Mouse (Mus musculus) stomach, embryonic 16.5 days (tissue): ENCODE measurements around the gene Esyt1. TPM values are rescaled to one million over a fixed set of nuclear protein-coding genes. Genes with fewer than 3 reads are reported as not detected.

Source experiments
- ATAC-seq: fragments of 200-750 bp; cut with Nextera tagmentation; 2 replicates; pipeline ENCODE4 v1.8.0; 2017; ENCODE audit warnings: moderate number of reproducible peaks, moderate TSS enrichment; ENCODE audit not compliant: insufficient read depth, low FRiP score
- H3K27ac ChIP-seq: fragments of 300-500 bp; sonication (generic); 2 replicates; pipeline ENCODE4 v1.5.1; 2014; ENCODE audit warnings: low read length
- H3K27me3 ChIP-seq: fragments of 300-500 bp; sonication (generic); 2 replicates; pipeline ENCODE4 v1.6.1; 2014; ENCODE audit warnings: low read length, control low read depth, mixed read lengths; ENCODE audit not compliant: control insufficient read depth, insufficient read depth
- H3K36me3 ChIP-seq: fragments of 300-500 bp; sonication (generic); 2 replicates; pipeline ENCODE4 v1.6.1; 2014; ENCODE audit warnings: low read length; ENCODE audit not compliant: control insufficient read depth, insufficient read depth
- H3K4me1 ChIP-seq: fragments of 300-500 bp; sonication (generic); 2 replicates; pipeline ENCODE4 v1.6.1; 2014; ENCODE audit warnings: low read length, control low read depth, mixed read lengths; ENCODE audit not compliant: control insufficient read depth, insufficient read depth
- H3K4me2 ChIP-seq: fragments of 300-500 bp; sonication (generic); 2 replicates; pipeline ENCODE4 v1.6.1; 2014; ENCODE audit warnings: low read depth, low read length, mixed read lengths
- H3K4me3 ChIP-seq: fragments of 300-500 bp; sonication (generic); replicated peaks from 2 replicates; pipeline ENCODE4 v1.5.1; 2014; ENCODE audit warnings: mild to moderate bottlenecking, low read length
- H3K9ac ChIP-seq: fragments of 300-500 bp; sonication (generic); 2 replicates; pipeline ENCODE4 v1.6.1; 2014; ENCODE audit warnings: low read length
- H3K9me3 ChIP-seq: fragments of 300-500 bp; sonication (generic); replicated peaks from 2 replicates; pipeline ENCODE4 v1.6.1; 2016; ENCODE audit warnings: low read length, control low read depth; ENCODE audit not compliant: control insufficient read depth
- WGBS: fragments of 180-500 bp; shearing (Covaris S2); extraction: QIAGEN DNeasy Blood & Tissue Kit; methylation state at CpG from one replicate; pipeline ENCODE4 v1.1.7; 2014; 5-methylcytosine and 5-hydroxymethylcytosine counted together
- polyA plus RNA-seq: library from polyadenylated mRNA; unstranded; fragments of >200 nt; fragmentation: Nextera tagmentation; extraction: Ambion mirVana; gene quantifications from 2 replicates; pipeline ENCODE4 v1.2.1, GENCODE M21; 2015

Esyt1 gene
- polyA plus RNA-seq, 1 experiment from 2014 or later, result 32.9 TPM

DNA sequence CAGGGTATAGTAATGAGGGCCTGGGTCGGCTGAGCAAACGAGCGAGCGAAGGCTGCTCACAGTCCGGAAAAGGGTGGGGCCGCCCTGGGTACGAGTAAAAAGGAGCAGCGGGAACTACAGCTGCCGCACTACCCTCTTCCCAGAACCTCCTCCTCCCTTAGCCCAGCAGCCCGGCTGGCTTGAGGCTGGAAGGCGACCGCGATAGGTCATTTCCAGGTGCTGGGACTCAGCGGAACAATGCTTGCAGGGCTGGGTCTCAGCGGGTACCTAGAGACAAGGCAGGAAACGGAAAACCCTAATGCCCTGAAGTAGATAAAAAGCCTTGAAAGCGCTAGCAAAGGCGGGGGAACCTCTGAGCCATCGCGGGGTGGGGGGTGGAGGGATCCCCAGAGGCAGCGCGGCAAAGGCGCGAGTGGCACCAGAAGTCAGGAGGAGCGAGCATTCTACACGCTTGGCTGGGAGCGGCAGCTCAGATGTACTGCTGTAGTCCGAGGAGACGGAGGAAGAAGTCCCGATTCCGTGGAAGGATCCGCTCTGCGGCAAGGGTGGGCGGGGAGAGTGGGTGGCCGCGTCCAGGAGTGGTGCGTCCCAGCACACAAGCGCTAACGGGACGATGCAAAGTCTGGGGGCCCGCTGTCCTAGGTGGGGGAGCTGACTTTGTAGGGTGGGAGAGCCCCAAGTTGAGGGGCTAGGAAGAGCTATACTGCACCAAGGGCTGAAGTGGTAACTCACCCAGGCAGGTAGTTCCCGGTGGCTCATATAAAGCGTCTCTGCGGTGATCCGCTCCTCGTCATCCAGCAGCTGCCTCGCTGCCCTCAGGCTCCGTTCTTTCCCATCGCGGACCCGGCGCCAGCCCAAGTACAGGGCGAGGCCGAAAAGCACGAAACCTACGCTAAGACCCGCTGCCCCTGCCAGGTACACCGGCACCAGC is 674 bp downstream of the Esyt1 start:
- Histone ChIP-seq H3K27ac (peak overlapping the region; percentile 91), H3K9me3 (no peaks in the 10 kb centered on the region), H3K4me1 (peaks cover 15% of the 10 kb centered on the region), H3K4me2 (peak overlapping the region; percentile 95), H3K4me3 (peak overlapping the region; percentile 84), H3K9ac (peak overlapping the region; percentile 93), H3K36me3 (peaks cover 5% of the 10 kb centered on the region; the same call in 1 of the 2 replicates), H3K27me3 (no peaks in the 10 kb centered on the region)
- under 1% methylated on average over 58 of the region's 58 CpGs for WGBS
- peak; percentile 24; the same call in 1 of the 2 replicates for ATAC-seq

DNA sequence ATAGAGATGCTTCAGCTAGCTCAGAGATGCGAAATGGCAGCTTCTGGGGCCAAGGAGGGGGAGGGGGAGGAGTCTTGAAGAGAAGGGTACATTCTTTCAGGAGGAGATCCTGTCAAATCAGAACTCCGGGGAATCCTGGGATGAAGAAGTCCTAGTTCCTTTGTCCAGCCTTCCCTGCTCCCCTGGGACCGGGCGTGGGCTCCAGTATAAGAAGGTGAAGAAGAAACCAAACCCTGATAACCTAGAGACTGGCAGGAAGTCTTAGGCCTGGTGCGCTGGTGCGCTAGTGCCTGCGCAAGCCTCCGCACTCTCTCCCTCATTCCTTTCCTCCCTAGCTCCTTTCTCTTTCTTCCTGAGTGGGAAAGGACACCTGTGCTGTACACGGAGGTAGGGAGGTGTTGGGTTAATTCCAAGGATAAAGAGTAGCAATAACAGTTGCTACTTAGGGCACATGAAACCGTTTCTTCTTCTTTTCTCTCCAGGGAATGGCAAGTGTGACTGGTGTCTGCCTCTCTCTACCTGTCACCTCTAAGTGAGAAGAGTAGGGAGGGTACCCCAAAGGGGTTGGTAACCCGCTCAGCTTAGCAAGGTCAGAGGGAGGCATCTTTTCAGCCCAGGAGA is 1.4 kb downstream of the Esyt1 start:
- Histone ChIP-seq H3K4me2 (peak overlapping the region; percentile 95), H3K4me1 (peaks cover 15% of the 10 kb centered on the region), H3K4me3 (peak overlapping the region; percentile 84), H3K9ac (peak overlapping the region; percentile 93), H3K9me3 (no peaks in the 10 kb centered on the region), H3K27ac (peak overlapping the region; percentile 91), H3K36me3 (peaks cover 5% of the 10 kb centered on the region; the same call in 1 of the 2 replicates), H3K27me3 (no peaks in the 10 kb centered on the region)
- WGBS, result 22% methylated on average over 11 of the region's 11 CpGs
- ATAC-seq, result no peak

DNA sequence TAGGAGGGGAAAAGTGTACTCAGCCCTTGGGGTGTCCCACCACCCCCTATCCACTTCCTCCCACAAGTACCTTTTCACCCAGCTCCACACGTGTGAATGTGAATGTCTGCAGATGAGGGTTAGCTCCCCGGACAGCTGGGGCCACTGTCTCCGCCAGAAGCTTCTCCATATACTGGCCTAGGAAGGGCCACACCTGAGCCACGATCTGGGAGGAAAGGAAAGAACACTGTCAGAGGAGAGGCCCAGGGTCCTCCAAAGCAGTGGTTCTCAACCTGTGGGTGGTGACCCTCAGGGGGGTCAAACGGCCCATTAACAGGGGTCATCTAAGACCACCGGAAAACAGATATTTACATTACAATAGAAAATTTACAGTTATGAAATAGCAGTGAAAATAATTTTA is 3.3 kb downstream of the Esyt1 start:
- H3K9me3 ChIP-seq, result no peaks in the 10 kb centered on the region
- 75% methylated on average over 6 of the region's 6 CpGs for WGBS
- no peak overlapping the region for H3K27ac ChIP-seq
- H3K36me3 ChIP-seq, result peaks cover 11% of the 10 kb centered on the region; the same call in 1 of the 2 replicates
- H3K4me3 ChIP-seq, result no peak overlapping the region
- no peaks in the 10 kb centered on the region for H3K27me3 ChIP-seq
- no peak for ATAC-seq
- H3K9ac ChIP-seq, result no peak overlapping the region
- H3K4me2 ChIP-seq, result no peak overlapping the region
- H3K4me1 ChIP-seq, result peaks cover 15% of the 10 kb centered on the region

DNA sequence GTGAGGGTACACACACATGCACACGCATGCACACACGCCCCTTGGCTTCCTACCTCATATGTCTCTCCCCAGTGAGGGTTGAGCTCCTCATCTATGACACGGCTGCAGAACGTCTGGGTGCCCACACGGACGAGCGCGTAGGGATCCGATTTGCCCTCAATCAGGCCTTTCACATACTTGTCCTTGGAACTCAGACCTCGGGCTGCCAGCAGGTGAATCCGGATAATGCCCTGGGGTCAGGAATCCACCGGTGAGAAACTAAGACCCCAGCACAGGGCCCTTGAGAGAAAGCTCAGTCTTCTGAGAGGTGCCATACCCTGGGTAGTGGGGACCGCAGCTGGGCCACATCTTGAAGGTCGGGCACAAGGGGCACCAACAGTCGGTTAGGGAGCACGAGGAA is 5.1 kb downstream of the Esyt1 start:
- no peak overlapping the region for H3K4me3 ChIP-seq
- H3K9ac ChIP-seq, result no peak overlapping the region
- H3K9me3 ChIP-seq, result no peaks in the 10 kb centered on the region
- no peak for ATAC-seq
- peaks cover 11% of the 10 kb centered on the region; the same call in 1 of the 2 replicates for H3K36me3 ChIP-seq
- no peak overlapping the region for H3K4me2 ChIP-seq
- 88% methylated on average over 16 of the region's 16 CpGs for WGBS
- no peaks in the 10 kb centered on the region for H3K27me3 ChIP-seq
- H3K4me1 ChIP-seq, result peaks cover 10% of the 10 kb centered on the region
- no peak overlapping the region for H3K27ac ChIP-seq

DNA sequence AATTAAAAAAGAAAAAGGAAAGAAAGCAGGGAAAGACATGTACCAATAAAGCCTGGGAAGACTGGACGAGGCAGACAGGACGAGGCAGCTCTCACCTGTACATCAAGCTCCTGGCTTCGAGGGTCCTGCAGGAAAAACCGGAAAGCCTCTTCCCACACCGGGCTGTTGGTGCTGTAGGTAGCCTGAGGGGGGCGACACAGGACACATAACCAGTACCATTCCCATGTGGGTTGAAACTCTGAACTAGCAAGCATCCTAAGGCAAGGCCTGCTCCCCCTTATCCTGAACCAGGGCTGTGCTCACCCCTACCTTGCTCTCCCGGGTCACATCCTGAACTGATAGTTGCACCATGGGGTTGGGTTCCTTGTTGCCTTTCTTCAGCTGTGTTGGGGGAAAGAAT is 6.8 kb downstream of the Esyt1 start:
- Histone ChIP-seq H3K9ac (no peak overlapping the region), H3K4me1 (peaks cover 1% of the 10 kb centered on the region; the same call in 1 of the 2 replicates), H3K4me3 (no peak overlapping the region), H3K27ac (no peak overlapping the region), H3K36me3 (peaks cover 11% of the 10 kb centered on the region; the same call in 1 of the 2 replicates), H3K9me3 (no peaks in the 10 kb centered on the region), H3K27me3 (no peaks in the 10 kb centered on the region), H3K4me2 (no peak overlapping the region)
- no peak for ATAC-seq
- 71% methylated on average over 7 of the region's 7 CpGs for WGBS

DNA sequence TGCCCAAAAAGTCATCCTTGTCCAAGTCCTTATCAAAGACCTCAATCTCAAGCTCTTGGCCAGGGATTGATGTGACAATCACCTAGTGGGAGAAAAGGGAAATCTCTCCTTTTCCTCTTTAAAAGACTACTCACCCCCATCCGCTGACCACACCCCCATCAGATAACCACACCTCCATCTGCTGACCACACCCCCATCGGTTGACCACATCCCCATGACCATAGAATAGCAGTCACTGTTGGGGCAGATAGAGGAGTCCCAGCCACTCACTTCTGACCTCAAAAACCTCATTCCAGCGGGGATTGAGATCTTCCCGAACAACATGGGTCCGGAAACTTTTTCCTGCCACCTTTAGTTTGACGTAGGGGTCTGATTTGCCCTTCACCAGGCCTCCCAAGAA is 9.0 kb downstream of the Esyt1 start:
- Histone ChIP-seq H3K9me3 (no peaks in the 10 kb centered on the region), H3K36me3 (peaks cover 11% of the 10 kb centered on the region; the same call in 1 of the 2 replicates), H3K4me2 (no peak overlapping the region), H3K9ac (no peak overlapping the region), H3K4me3 (no peak overlapping the region), H3K27me3 (no peaks in the 10 kb centered on the region), H3K27ac (no peak overlapping the region), H3K4me1 (no peaks in the 10 kb centered on the region)
- ATAC-seq, result no peak
- WGBS, result 40% methylated on average over 6 of the region's 6 CpGs

DNA sequence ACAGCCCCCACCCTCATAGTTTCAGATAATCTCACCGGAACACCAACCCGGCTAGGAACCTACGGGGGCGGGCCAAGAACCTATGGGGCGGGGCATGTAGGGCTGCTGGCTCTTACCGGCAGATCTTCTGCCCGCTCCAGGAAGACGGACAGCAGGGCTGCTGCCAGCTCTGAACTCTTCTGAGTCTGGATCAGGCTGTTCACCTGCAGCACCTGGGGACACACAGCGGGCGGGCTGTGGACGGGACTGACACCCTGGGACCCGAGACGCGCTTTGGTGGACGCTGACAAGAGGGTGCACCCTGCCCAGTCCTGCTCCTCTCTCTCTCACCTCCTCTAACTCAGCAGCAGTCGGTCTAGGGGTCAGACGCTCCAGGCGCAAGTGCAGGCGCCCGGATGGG is 9.6 kb downstream of the Esyt1 start:
- Histone ChIP-seq H3K27me3 (no peaks in the 10 kb centered on the region), H3K27ac (no peak overlapping the region), H3K4me3 (no peak overlapping the region), H3K36me3 (peaks cover 11% of the 10 kb centered on the region; the same call in 1 of the 2 replicates), H3K9me3 (no peaks in the 10 kb centered on the region), H3K9ac (peak overlapping the region; percentile 31; the same call in 1 of the 2 replicates), H3K4me2 (peak overlapping the region; percentile 36), H3K4me1 (no peaks in the 10 kb centered on the region)
- 42% methylated on average over 20 of the region's 20 CpGs for WGBS
- ATAC-seq, result no peak

DNA sequence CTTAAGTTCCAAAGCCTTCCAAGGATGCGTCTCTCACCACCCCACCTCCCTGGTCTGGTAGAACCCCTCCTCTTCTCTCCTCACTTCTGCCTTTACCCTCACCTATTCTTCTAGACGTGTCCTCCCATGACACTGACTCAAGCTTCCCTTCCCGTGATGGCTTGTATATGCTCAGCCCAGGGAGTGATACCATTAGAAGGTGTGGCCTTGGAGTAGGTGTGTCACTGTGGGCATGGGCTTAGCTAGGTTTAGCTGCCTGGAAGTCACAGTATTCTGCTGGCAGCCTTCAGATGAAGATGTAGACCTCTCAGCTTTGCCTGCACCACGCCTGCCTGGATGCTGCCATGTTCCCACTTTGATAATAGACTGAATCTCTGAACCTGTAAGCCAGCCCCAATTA is 10.6 kb downstream of the Esyt1 start:
- Histone ChIP-seq H3K36me3 (peaks cover 6% of the 10 kb centered on the region; the same call in 1 of the 2 replicates), H3K4me1 (no peaks in the 10 kb centered on the region), H3K9me3 (no peaks in the 10 kb centered on the region), H3K4me2 (no peak overlapping the region), H3K4me3 (no peak overlapping the region), H3K27ac (no peak overlapping the region), H3K9ac (no peak overlapping the region), H3K27me3 (no peaks in the 10 kb centered on the region)
- WGBS, result 77% methylated on average over 4 of the region's 4 CpGs
- ATAC-seq, result no peak

DNA sequence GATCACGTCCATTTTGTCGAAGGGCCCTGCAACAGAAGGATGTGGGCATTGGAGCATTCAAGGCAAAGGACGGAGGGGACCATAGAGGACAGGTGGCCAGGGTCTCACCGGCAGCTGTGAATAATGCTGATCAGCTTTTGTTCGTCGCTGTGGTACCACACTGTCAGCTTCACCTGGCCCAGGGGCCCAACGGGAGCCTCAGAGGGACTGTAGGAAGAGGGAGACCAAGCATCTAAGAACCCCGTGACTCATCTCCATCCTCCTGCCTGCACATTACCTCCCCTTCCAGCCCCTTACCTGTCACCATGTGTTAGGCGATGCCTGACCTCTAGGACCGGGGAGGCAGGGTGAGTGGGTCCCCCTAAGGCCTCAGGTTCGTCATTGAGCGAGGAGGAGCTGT is 13.9 kb downstream of the Esyt1 start:
- Histone ChIP-seq H3K9ac (no peak overlapping the region), H3K27me3 (no peaks in the 10 kb centered on the region), H3K9me3 (no peaks in the 10 kb centered on the region), H3K4me3 (no peak overlapping the region), H3K4me2 (no peak overlapping the region), H3K36me3 (no peaks in the 10 kb centered on the region), H3K4me1 (no peaks in the 10 kb centered on the region), H3K27ac (no peak overlapping the region)
- 83% methylated on average over 12 of the region's 12 CpGs for WGBS
- ATAC-seq, result no peak
